Mouse (Mus musculus) embryo, embryonic 11.5 days (tissue): ENCODE measurements around the gene Ripk3.
A peak's percentile ranks its signal among the peaks of the same experiment; 100 is the strongest.

Experiments
- DNase-seq: peaks from one replicate; pipeline ENCODE4 v3.0.0-alpha.2; 2012; ENCODE audit warnings: low read depth, low spot score

Gene Ripk3

DNA sequence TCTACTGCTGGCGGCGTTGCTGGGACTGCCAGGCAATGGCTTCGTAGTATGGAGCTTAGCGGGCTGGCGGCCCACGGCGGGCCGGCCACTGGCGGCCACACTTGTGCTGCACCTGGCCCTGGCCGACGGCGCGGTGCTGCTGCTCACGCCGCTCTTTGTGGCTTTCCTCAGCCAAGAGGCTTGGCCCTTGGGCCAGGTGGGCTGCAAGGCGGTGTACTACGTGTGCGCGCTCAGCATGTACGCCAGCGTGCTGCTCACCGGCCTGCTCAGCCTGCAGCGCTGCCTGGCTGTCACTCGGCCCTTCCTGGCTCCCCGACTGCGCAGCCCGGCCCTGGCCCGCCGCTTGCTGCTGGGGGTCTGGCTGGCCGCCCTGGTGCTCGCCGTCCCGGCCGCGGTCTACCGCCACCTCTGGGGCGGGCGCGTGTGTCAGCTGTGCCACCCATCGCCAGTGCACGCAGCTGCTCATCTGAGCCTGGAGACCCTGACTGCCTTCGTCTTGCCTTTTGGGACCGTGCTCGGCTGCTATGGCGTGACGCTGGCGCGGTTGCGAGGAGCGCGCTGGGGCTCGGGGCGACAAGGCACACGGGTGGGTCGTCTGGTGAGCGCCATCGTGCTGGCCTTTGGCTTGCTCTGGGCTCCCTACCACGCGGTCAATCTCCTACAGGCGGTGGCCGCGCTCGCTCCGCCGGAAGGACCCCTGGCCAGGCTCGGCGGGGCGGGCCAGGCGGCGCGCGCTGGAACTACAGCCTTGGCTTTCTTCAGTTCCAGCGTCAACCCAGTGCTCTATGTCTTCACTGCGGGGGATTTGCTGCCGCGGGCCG is 26.5 kb downstream of the Ripk3 start:
- DNase-seq = no peak

DNA sequence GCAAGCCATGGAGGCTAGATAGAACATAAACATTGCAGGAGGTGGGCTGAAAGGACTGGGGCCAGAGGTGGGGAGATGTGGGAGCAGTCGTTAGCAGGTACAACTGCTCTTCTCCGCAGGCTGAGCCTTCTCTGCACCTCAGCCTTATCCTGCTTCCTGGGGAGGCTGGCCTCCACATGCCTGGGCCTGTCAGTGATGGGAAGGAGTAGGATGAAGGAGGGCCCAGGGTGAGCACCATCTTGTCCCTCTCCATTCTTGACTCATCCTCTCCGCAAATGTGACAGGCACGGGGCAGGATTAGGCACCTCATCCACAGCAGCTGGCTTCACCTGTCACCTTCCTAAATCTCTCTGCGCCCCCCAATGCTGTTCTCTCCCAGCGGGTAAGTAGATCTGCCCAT is 27.5 kb downstream of the Ripk3 start, which contains the start of gene Ltb4r2:
Gene Ltb4r2 (plus strand): TSS at position 266 of the 400 bp plus-strand sequence.
- no peak for DNase-seq

GRCm38 (mm10) chr14:55760156-55760555 is 28.5 kb downstream of the Ripk3 start:
- peak; percentile 61 for DNase-seq

- no peak for DNase-seq
These were observed 30.3 kb downstream of the Ripk3 start, which contains the start of gene Cideb for GRCm38 (mm10) chr14:55758363-55758784. Cideb (minus strand) TSS chr14:55758458.

- no peak for DNase-seq
These were observed 31.1 kb downstream of the Ripk3 start for GRCm38 (mm10) chr14:55757566-55757965.

DNA sequence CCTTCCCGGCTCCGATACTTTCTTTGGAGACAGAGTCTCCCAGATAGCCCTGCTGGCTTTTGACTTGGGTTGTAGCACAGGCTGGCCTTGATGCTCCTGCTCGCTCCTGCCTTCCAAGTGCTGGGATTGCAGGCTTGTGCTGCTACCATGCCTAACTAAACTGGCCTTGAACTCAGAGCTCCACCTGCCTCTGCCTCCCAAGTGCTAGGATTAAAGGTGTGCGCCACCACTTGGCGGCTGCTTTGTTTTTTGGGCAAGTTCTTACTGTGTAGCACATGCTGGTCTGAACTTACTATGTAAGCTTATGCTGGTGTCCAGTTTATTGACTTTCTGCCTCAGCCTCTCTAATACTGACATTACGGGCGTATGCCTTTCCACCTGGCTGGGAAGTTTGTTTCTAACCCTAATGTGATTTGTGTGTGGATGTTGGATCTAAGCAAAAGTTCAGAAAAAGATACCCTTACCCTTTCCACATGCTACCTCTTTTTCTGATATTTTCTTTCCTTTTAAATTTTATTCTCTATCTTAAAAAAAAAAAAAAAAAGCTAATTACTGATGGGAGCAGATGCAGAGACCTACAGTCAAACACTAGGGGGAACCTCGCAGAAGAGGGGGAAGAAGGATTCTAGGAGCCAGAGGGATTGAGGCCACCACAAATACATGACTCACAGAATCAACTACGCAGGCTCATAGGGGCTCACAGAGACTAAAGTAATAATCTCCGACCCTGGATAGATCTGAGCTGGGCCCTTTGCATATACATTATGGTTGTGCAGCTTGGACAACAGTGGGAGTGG is 41.4 kb downstream of the Ripk3 start:
- DNase-seq = no peak

GRCm38 (mm10) chr14:55745861-55746237 is 42.8 kb downstream of the Ripk3 start:
- no peak for DNase-seq

DNA sequence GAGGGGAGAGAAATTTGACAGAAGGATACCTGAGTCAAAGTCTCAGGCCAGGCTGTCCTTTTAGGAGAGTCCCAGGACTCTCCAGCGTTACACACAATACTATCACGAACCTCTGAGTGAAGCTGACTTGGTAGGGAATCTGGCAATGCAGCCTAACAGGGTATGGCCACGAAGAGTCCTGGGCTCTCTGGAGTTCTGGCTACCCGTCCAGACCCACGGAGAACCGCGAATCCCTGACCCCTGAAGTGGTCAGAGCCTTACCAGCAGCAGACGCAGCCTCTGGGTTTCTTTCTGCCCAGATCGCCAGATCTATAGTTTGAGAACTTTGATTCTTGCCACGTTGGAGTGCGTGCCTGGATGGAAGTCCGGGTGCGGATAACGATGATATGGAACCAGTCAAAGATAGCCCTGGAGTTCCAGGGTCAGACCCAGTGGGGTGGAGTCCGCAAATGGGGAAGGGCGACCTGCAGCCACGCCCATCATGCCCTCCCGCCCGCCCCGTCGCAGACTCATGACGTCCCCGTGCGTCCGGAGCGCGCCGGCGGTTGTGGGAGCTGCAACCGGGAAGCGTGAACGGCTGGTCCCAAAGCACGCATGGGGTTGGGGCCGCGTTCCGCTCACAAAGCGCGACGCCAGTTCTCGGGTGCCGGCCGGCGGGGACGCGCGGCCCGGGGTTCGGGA is 43.3 kb downstream of the Ripk3 start, which contains the start of the genes Dhrs1 and Nop9:
Gene Dhrs1 (minus strand): TSS at position 511 of the 681 bp plus-strand sequence.
Gene Nop9 (plus strand): TSS at position 514 of the 681 bp plus-strand sequence.
- peak; percentile 82 for DNase-seq

- DNase-seq = peak; percentile 80
These were observed 45.0 kb downstream of the Ripk3 start for GRCm38 (mm10) chr14:55743711-55744110.

GRCm38 (mm10) chr14:55737086-55737687 is 51.5 kb downstream of the Ripk3 start:
- no peak for DNase-seq

- DNase-seq = no peak
These were observed 52.9 kb downstream of the Ripk3 start for GRCm38 (mm10) chr14:55735758-55736157.

GRCm38 (mm10) chr14:55735334-55735733 is 53.3 kb downstream of the Ripk3 start:
- DNase-seq = no peak
